Mouse (Mus musculus) forebrain, embryonic 13.5 days (tissue): ENCODE results near the gene Ak5. TPM values are rescaled to one million over a fixed set of nuclear protein-coding genes. Genes with fewer than 3 reads are reported as not detected.
"Not testable (repeated sequence)": the region's sequence is repeated elsewhere in the genome, so short reads cannot be mapped to it uniquely, and the experiment has no call there.

Experiments used
- ATAC-seq: fragments of 200-750 bp; cut with Nextera tagmentation; 2 replicates; pipeline ENCODE4 v1.8.0; 2017
- H3K27ac ChIP-seq: fragments of 300-500 bp; sonication (generic); 2 replicates; pipeline ENCODE4 v1.5.1; 2015; ENCODE audit warnings: inconsistent platforms, mild to moderate bottlenecking, moderate library complexity
- H3K27me3 ChIP-seq: fragments of 300-500 bp; sonication (generic); 2 replicates; pipeline ENCODE4 v1.6.1; 2015; ENCODE audit warnings: mild to moderate bottlenecking, inconsistent platforms
- H3K36me3 ChIP-seq: fragments of 300-500 bp; sonication (generic); 2 replicates; pipeline ENCODE4 v1.6.1; 2015; ENCODE audit warnings: mild to moderate bottlenecking, inconsistent platforms; ENCODE audit not compliant: poor library complexity, severe bottlenecking
- H3K4me1 ChIP-seq: fragments of 300-500 bp; sonication (generic); 2 replicates; pipeline ENCODE4 v1.6.1; 2015; ENCODE audit warnings: inconsistent platforms
- H3K4me2 ChIP-seq: fragments of 300-500 bp; sonication (generic); 2 replicates; pipeline ENCODE4 v1.6.1; 2015; ENCODE audit warnings: inconsistent platforms, mild to moderate bottlenecking, moderate library complexity
- H3K4me3 ChIP-seq: fragments of 300-500 bp; sonication (generic); 2 replicates; pipeline ENCODE4 v1.5.1; 2015; ENCODE audit warnings: mild to moderate bottlenecking, inconsistent platforms
- H3K9ac ChIP-seq: fragments of 300-500 bp; sonication (generic); 2 replicates; pipeline ENCODE4 v1.6.1; 2015; ENCODE audit warnings: mild to moderate bottlenecking, inconsistent platforms
- H3K9me3 ChIP-seq: fragments of 300-500 bp; sonication (generic); replicated peaks from 2 replicates; pipeline ENCODE4 v1.6.1; 2016; ENCODE audit warnings: inconsistent platforms
- whole genome bisulfite sequencing: fragments of 180-500 bp; shearing (Covaris S2); methylation state at CpG from one replicate; pipeline ENCODE4 v1.1.7; 2015; 5-methylcytosine and 5-hydroxymethylcytosine counted together
- polyA plus RNA-seq: library from polyadenylated mRNA; unstranded; fragments of >200 nt; fragmentation: Nextera tagmentation; extraction: Ambion mirVana; gene quantifications from 2 replicates; pipeline ENCODE4 v1.2.1, GENCODE M21; 2015

Gene Ak5
- 2.2 and 2.6 TPM in 2 replicates for polyA plus RNA-seq

GRCm38 (mm10) chr3:152668239-152668638 is at the start of gene Ak5:
Ak5 (minus strand) TSS chr3:152668360.
- Histone ChIP-seq H3K27me3 (peaks cover 35% of the 10 kb centered on the region), H3K9me3 (no peaks in the 10 kb centered on the region), H3K4me3 (peak within 1 kb of the TSS; percentile 55), H3K4me1 (peaks cover 12% of the 10 kb centered on the region), H3K27ac (no peak within 1 kb of the TSS), H3K36me3 (no peaks in the 10 kb centered on the region), H3K9ac (peak within 1 kb of the TSS; percentile 64), H3K4me2 (peak within 1 kb of the TSS; percentile 97)
- ATAC-seq = peak; percentile 52
- 13% methylated on average over 1 of the region's 5 CpGs for WGBS

- Histone ChIP-seq H3K27ac (peak within 1 kb of the TSS; percentile 3; the same call in 1 of the 2 replicates), H3K4me2 (peak within 1 kb of the TSS; percentile 84), H3K4me1 (peaks cover 11% of the 10 kb centered on the region), H3K9ac (peak within 1 kb of the TSS; percentile 91), H3K9me3 (no peaks in the 10 kb centered on the region), H3K27me3 (0 out of 2 replicates have a peak, but pooled peaks cover 5% of the 10 kb centered on the region), H3K36me3 (no peaks in the 10 kb centered on the region), H3K4me3 (peak within 1 kb of the TSS; percentile 97)
- WGBS = under 1% methylated on average over 47 of the region's 48 CpGs
- peak; percentile 96 for ATAC-seq
Measured at GRCm38 (mm10) chr3:152713991-152714902, 46.1 kb upstream of the Ak5 start, which contains the start of gene Pigk. Pigk (plus strand) TSS chr3:152714100.

GRCm38 (mm10) chr3:152712957-152713356 is 44.8 kb upstream of the Ak5 start:
- H3K27ac ChIP-seq = no peak overlapping the region
- H3K4me2 ChIP-seq = no peak overlapping the region
- H3K27me3 ChIP-seq = 0 out of 2 replicates have a peak, but pooled peaks cover 5% of the 10 kb centered on the region
- peaks cover 11% of the 10 kb centered on the region for H3K4me1 ChIP-seq
- no peak for ATAC-seq
- no peaks in the 10 kb centered on the region for H3K9me3 ChIP-seq
- no peak overlapping the region for H3K9ac ChIP-seq
- H3K4me3 ChIP-seq = no peak overlapping the region
- 77% methylated on average over 4 of the region's 4 CpGs for WGBS
- no peaks in the 10 kb centered on the region for H3K36me3 ChIP-seq

GRCm38 (mm10) chr3:152709936-152710335 is 41.8 kb upstream of the Ak5 start:
- no peak overlapping the region for H3K4me3 ChIP-seq
- no peak for ATAC-seq
- H3K4me1 ChIP-seq = peaks cover 5% of the 10 kb centered on the region
- H3K9me3 ChIP-seq = no peaks in the 10 kb centered on the region
- H3K36me3 ChIP-seq = no peaks in the 10 kb centered on the region
- no peak overlapping the region for H3K4me2 ChIP-seq
- H3K27me3 ChIP-seq = 0 out of 2 replicates have a peak, but pooled peaks cover 5% of the 10 kb centered on the region
- H3K27ac ChIP-seq = no peak overlapping the region
- WGBS = 82% methylated on average over 3 of the region's 3 CpGs
- H3K9ac ChIP-seq = no peak overlapping the region

GRCm38 (mm10) chr3:152707321-152707823 is 39.2 kb upstream of the Ak5 start:
- H3K4me3 ChIP-seq = no peak overlapping the region
- no peak overlapping the region for H3K4me2 ChIP-seq
- H3K9me3 ChIP-seq = no peaks in the 10 kb centered on the region
- H3K4me1 ChIP-seq = no peaks in the 10 kb centered on the region
- H3K27ac ChIP-seq = no peak overlapping the region
- WGBS = 84% methylated on average over 5 of the region's 5 CpGs
- H3K36me3 ChIP-seq = no peaks in the 10 kb centered on the region
- no peak overlapping the region for H3K9ac ChIP-seq
- ATAC-seq = no peak
- 0 out of 2 replicates have a peak, but pooled peaks cover 5% of the 10 kb centered on the region for H3K27me3 ChIP-seq

GRCm38 (mm10) chr3:152706901-152707300 is 38.7 kb upstream of the Ak5 start:
- no peak for ATAC-seq
- Histone ChIP-seq H3K27ac (no peak overlapping the region), H3K9me3 (no peaks in the 10 kb centered on the region), H3K36me3 (no peaks in the 10 kb centered on the region), H3K4me1 (no peaks in the 10 kb centered on the region), H3K27me3 (0 out of 2 replicates have a peak, but pooled peaks cover under 1% of the 10 kb centered on the region), H3K4me2 (no peak overlapping the region), H3K4me3 (no peak overlapping the region), H3K9ac (no peak overlapping the region)
- WGBS = 80% methylated on average over 2 of the region's 2 CpGs

- H3K4me3 ChIP-seq = no peak overlapping the region
- H3K9ac ChIP-seq = no peak overlapping the region
- H3K27me3 ChIP-seq = no peaks in the 10 kb centered on the region
- no peaks in the 10 kb centered on the region for H3K9me3 ChIP-seq
- H3K36me3 ChIP-seq = no peaks in the 10 kb centered on the region
- 76% methylated on average over 5 of the region's 5 CpGs for WGBS
- no peak for ATAC-seq
- H3K27ac ChIP-seq = no peak overlapping the region
- no peaks in the 10 kb centered on the region for H3K4me1 ChIP-seq
- no peak overlapping the region for H3K4me2 ChIP-seq
Measured at GRCm38 (mm10) chr3:152705826-152706225, 37.7 kb upstream of the Ak5 start.

- WGBS = 45% methylated on average over 8 of the region's 8 CpGs
- peak; percentile 68 for ATAC-seq
- Histone ChIP-seq H3K9me3 (no peaks in the 10 kb centered on the region), H3K27ac (no peak overlapping the region), H3K36me3 (no peaks in the 10 kb centered on the region), H3K4me2 (peak overlapping the region; percentile 44), H3K9ac (no peak overlapping the region), H3K4me1 (no peaks in the 10 kb centered on the region), H3K4me3 (peak overlapping the region; percentile 23; the same call in 1 of the 2 replicates), H3K27me3 (no peaks in the 10 kb centered on the region)
Measured at GRCm38 (mm10) chr3:152702274-152702843, 34.2 kb upstream of the Ak5 start.

- H3K4me2 ChIP-seq, H3K9ac ChIP-seq, H3K36me3 ChIP-seq, ATAC-seq, H3K9me3 ChIP-seq, H3K4me1 ChIP-seq, H3K4me3 ChIP-seq, H3K27me3 ChIP-seq, H3K27ac ChIP-seq: not testable (repeated sequence)
- 88% methylated on average over 8 of the region's 8 CpGs for WGBS
Measured at GRCm38 (mm10) chr3:152701536-152701935, 33.4 kb upstream of the Ak5 start.

GRCm38 (mm10) chr3:152699261-152699660 is 31.1 kb upstream of the Ak5 start:
- no peak overlapping the region for H3K27ac ChIP-seq
- H3K4me3 ChIP-seq = no peak overlapping the region
- H3K36me3 ChIP-seq = no peaks in the 10 kb centered on the region
- no peaks in the 10 kb centered on the region for H3K9me3 ChIP-seq
- no peak for ATAC-seq
- no peak overlapping the region for H3K9ac ChIP-seq
- H3K27me3 ChIP-seq = no peaks in the 10 kb centered on the region
- 77% methylated on average over 8 of the region's 8 CpGs for WGBS
- no peaks in the 10 kb centered on the region for H3K4me1 ChIP-seq
- H3K4me2 ChIP-seq = no peak overlapping the region

GRCm38 (mm10) chr3:152698017-152698416 is 29.9 kb upstream of the Ak5 start:
- ATAC-seq = no peak
- H3K36me3 ChIP-seq = no peaks in the 10 kb centered on the region
- 78% methylated on average over 5 of the region's 5 CpGs for WGBS
- no peak overlapping the region for H3K9ac ChIP-seq
- no peaks in the 10 kb centered on the region for H3K4me1 ChIP-seq
- no peak overlapping the region for H3K4me3 ChIP-seq
- no peaks in the 10 kb centered on the region for H3K27me3 ChIP-seq
- H3K27ac ChIP-seq = no peak overlapping the region
- no peak overlapping the region for H3K4me2 ChIP-seq
- no peaks in the 10 kb centered on the region for H3K9me3 ChIP-seq

GRCm38 (mm10) chr3:152694950-152695349 is 26.8 kb upstream of the Ak5 start:
- H3K4me1 ChIP-seq = no peaks in the 10 kb centered on the region
- ATAC-seq = no peak
- H3K9ac ChIP-seq = no peak overlapping the region
- H3K9me3 ChIP-seq = no peaks in the 10 kb centered on the region
- no peaks in the 10 kb centered on the region for H3K27me3 ChIP-seq
- no peak overlapping the region for H3K27ac ChIP-seq
- WGBS = 89% methylated on average over 3 of the region's 3 CpGs
- no peaks in the 10 kb centered on the region for H3K36me3 ChIP-seq
- H3K4me2 ChIP-seq = no peak overlapping the region
- H3K4me3 ChIP-seq = no peak overlapping the region
